Mouse (Mus musculus): ENCODE data around the gene Olfr769. TPM values are rescaled to one million over a fixed set of nuclear protein-coding genes. Genes with fewer than 3 reads are reported as not detected.
"Not testable (repeated sequence)": the region's sequence is repeated elsewhere in the genome, so short reads cannot be mapped to it uniquely, and the experiment has no call there.

Gene Olfr769
- not detected in 2 replicates for total RNA-seq (2017)

GRCm38 (mm10) chr10:129117761-129118160 is at the start of gene Olfr769:
Gene Olfr769 (minus strand): TSS chr10:129117861.
- no peak for ATAC-seq (ENCODE audit: extremely low read depth, insufficient number of reproducible peaks, low FRiP score, poor library complexity, severe bottlenecking)

GRCm38 (mm10) chr10:129164651-129165050 is 47.0 kb upstream of the Olfr769 start, which contains the start of gene Olfr771:
Gene Olfr771 (minus strand): TSS chr10:129164751.
- no peak for ATAC-seq (ENCODE audit: extremely low read depth, insufficient number of reproducible peaks, low FRiP score, poor library complexity, severe bottlenecking)

GRCm38 (mm10) chr10:129138898-129139297 is 21.2 kb upstream of the Olfr769 start, which contains the start of gene Olfr770:
Gene Olfr770 (minus strand): TSS chr10:129138998.
- no peak for ATAC-seq (ENCODE audit: extremely low read depth, insufficient number of reproducible peaks, low FRiP score, poor library complexity, severe bottlenecking)

GRCm38 (mm10) chr10:129115146-129115545 is 2.5 kb downstream of the Olfr769 start:
- ATAC-seq (ENCODE audit: extremely low read depth, insufficient number of reproducible peaks, low FRiP score, poor library complexity, severe bottlenecking), result no peak

GRCm38 (mm10) chr10:129101231-129101630 is 16.4 kb downstream of the Olfr769 start:
- ATAC-seq (ENCODE audit: extremely low read depth, insufficient number of reproducible peaks, low FRiP score, poor library complexity, severe bottlenecking), result no peak

GRCm38 (mm10) chr10:129099275-129099674 is 18.4 kb downstream of the Olfr769 start, which contains the start of gene Olfr768:
Gene Olfr768 (minus strand): TSS chr10:129099375.
- ATAC-seq (ENCODE audit: extremely low read depth, insufficient number of reproducible peaks, low FRiP score, poor library complexity, severe bottlenecking), result no peak

GRCm38 (mm10) chr10:129082810-129083209 is 34.9 kb downstream of the Olfr769 start, which contains the start of gene Olfr767:
Gene Olfr767 (minus strand): TSS chr10:129082910.
- not testable (repeated sequence) for ATAC-seq (ENCODE audit: extremely low read depth, insufficient number of reproducible peaks, low FRiP score, poor library complexity, severe bottlenecking)

GRCm38 (mm10) chr10:129068877-129069276 is 48.8 kb downstream of the Olfr769 start, which contains the start of gene Olfr766-ps1:
Gene Olfr766-ps1 (minus strand): TSS chr10:129068977.
- no peak for ATAC-seq (ENCODE audit: extremely low read depth, insufficient number of reproducible peaks, low FRiP score, poor library complexity, severe bottlenecking)

Other genes starting within 250 kb of the Olfr769 start
- 19.9 and 22.1 TPM in 2 replicates for gene Gdf11, start 226.1 kb downstream of the Olfr769 start, total RNA-seq (2017)
- gene Cd63, start 216.9 kb downstream of the Olfr769 start, total RNA-seq (2017), result 22.8 and 30.5 TPM in 2 replicates
- gene Rdh5, start 195.0 kb downstream of the Olfr769 start, total RNA-seq (2017), result 7.4 and 9.5 TPM in 2 replicates
- gene Bloc1s1, start 193.8 kb downstream of the Olfr769 start, total RNA-seq (2017), result 58.3 and 85.6 TPM in 2 replicates
- 0.25 and 0.35 TPM in 2 replicates for gene Itga7, start 184.0 kb downstream of the Olfr769 start, total RNA-seq (2017)
- gene Mettl7b, start 156.9 kb downstream of the Olfr769 start, total RNA-seq (2017), result not detected in 2 replicates
- 0.12 TPM in 1 of 2 replicates, not detected in the other for gene Olfr9, start 128.4 kb downstream of the Olfr769 start, total RNA-seq (2017)
- not detected in 2 replicates for gene Olfr763, start 107.1 kb downstream of the Olfr769 start, total RNA-seq (2017)
- not detected in 2 replicates for gene Olfr764-ps1, start 78.0 kb downstream of the Olfr769 start, total RNA-seq (2017)
- not detected in 2 replicates for gene Olfr765, start 67.9 kb downstream of the Olfr769 start, total RNA-seq (2017)
- gene Olfr766-ps1, start 48.9 kb downstream of the Olfr769 start, total RNA-seq (2017), result not detected in 2 replicates
- 0.12 TPM in 1 of 2 replicates, not detected in the other for gene Olfr767, start 35.0 kb downstream of the Olfr769 start, total RNA-seq (2017)
- gene Olfr768, start 18.5 kb downstream of the Olfr769 start, total RNA-seq (2017), result not detected in 2 replicates
- gene Olfr770, start 21.1 kb upstream of the Olfr769 start, total RNA-seq (2017), result not detected in 2 replicates
- gene Olfr771, start 46.9 kb upstream of the Olfr769 start, total RNA-seq (2017), result not detected in 2 replicates
- not detected in 2 replicates for gene Olfr772, start 60.1 kb upstream of the Olfr769 start, total RNA-seq (2017)
- gene Olfr773, start 69.6 kb upstream of the Olfr769 start, total RNA-seq (2017), result not detected in 2 replicates
- 0.93 TPM in 1 of 2 replicates, not detected in the other for gene Olfr774, start 118.3 kb upstream of the Olfr769 start, total RNA-seq (2017)
- not detected in 2 replicates for gene Olfr775, start 130.6 kb upstream of the Olfr769 start, total RNA-seq (2017)
- gene Olfr776, start 141.3 kb upstream of the Olfr769 start, total RNA-seq (2017), result not detected in 2 replicates
- not detected in 2 replicates for gene Olfr777, start 153.6 kb upstream of the Olfr769 start, total RNA-seq (2017)
- gene Olfr780, start 200.3 kb upstream of the Olfr769 start, total RNA-seq (2017), result not detected in 2 replicates
- not detected in 2 replicates for gene Olfr781, start 211.0 kb upstream of the Olfr769 start, total RNA-seq (2017)
- gene Olfr782, start 231.0 kb upstream of the Olfr769 start, total RNA-seq (2017), result not detected in 2 replicates

Data from neutrophil, adult 5-6 weeks (primary cell).